Mouse (Mus musculus) heart, adult 2 months (tissue): Measurements from ENCODE around the gene Mga.

ENCODE experiments used
- CTCF ChIP-seq: fragments of 200-600 bp; IDR thresholded peaks from 2 replicates; pipeline ENCODE4 v1.8.1; 2022; ENCODE audit warnings: antibody characterized with exemption, mild to moderate bottlenecking, moderate library complexity
- EP300 ChIP-seq: fragments of 200-500 bp; IDR thresholded peaks from 2 replicates; pipeline ENCODE4 v1.6.1; 2011; ENCODE audit warnings: low read depth, low read length, control low read depth; ENCODE audit not compliant: insufficient read depth
- POLR2A ChIP-seq: fragments of 200-500 bp; IDR thresholded peaks from 2 replicates; pipeline ENCODE4 v1.6.1; 2011; ENCODE audit warnings: mild to moderate bottlenecking, low read depth, low read length, control low read depth; ENCODE audit not compliant: insufficient read depth

GRCm38 (mm10) chr2:119971837-119972536 is 75.0 kb downstream of the Mga start:
- peak; percentile 91 for TF ChIP-seq POLR2A
- TF ChIP-seq CTCF: peak; percentile 65
- TF ChIP-seq EP300: 0 out of 2 replicates have a peak, but pooled peaks have one; percentile 77
